Mouse (Mus musculus): ENCODE measurements around the gene Nuak2. TPM values are rescaled to one million over a fixed set of nuclear protein-coding genes. Genes with fewer than 3 reads are reported as not detected.
"Not testable (repeated sequence)": the region's sequence is repeated elsewhere in the genome, so short reads cannot be mapped to it uniquely, and the experiment has no call there.

Nuak2 gene
- 1 to 10 TPM; 1.2 to 2.0 (median 1.9) TPM for total RNA-seq (2022)

GRCm38 (mm10) chr1:132315889-132316624 lies at the start of gene Nuak2:
Nuak2 (plus strand) TSS chr1:132316126.
- DNase-seq (ENCODE audit: low spot score in 2 of 2) = peak; percentile 58 to 65

DNA sequence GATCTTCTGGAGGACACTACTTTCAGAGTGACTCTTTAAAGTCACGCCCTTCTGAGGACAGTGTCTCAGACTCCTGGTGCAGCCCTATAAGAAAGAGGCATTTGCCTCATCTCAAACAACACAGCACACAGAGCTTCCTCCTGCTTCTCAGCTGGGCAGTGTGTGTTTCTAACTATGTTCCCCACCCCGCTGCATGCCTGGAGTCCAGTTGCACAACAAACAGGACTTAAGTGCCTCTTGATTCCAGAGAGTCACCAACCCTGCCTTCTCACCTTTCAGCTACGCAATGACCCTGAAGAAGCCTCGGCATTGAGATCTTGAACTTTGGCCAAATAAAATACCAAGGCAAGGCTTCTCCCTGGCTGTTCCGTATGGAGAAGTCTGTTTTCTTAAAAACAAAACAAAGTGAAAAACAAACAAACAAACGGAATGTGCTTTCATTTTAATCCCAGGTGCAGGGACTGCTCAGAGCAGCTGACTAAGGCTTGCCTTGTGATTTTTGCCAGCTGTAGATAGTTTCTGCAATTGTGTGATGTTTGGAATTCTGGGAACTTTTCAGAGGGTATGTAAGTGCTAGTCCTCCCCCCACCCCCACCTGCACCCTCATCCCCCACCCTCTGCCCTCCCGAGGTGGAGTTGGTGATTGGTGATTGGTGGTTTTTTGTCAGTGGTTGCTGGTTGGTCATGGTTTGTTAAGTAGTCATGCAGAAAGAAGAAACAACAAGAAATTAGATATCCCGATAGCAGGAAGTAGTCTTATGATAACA lies 49.0 kb upstream of the Nuak2 start:
- no peak for DNase-seq (ENCODE audit: low spot score in 2 of 2)

DNA sequence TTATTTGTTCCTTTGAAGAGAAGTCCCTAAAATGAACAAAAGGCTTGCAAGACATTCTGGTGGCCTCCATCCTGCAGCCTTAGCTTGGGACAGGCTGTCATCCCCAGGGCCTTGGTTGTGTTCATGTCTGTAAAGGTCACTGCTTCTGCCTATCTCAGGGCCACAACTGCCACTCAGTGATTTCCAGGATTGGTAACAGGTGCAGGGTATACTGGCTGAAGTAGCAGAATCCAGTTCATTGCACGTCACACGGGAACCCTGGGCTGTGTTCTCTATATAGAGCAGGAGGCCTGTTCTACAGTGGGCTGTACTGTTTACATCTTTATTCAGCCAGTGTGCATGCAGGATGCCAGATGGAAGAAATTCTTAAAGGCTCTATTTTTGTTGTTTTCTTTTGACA lies 48.0 kb upstream of the Nuak2 start:
- DNase-seq (ENCODE audit: low spot score in 2 of 2) = no peak

- no peak for DNase-seq (ENCODE audit: low spot score in 2 of 2)
Measured at GRCm38 (mm10) chr1:132268418-132269060, 47.4 kb upstream of the Nuak2 start.

- DNase-seq (ENCODE audit: low spot score in 2 of 2) = no peak
Measured at GRCm38 (mm10) chr1:132271237-132271636, 44.7 kb upstream of the Nuak2 start.

GRCm38 (mm10) chr1:132276694-132277093 lies 39.2 kb upstream of the Nuak2 start:
- no peak for DNase-seq (ENCODE audit: low spot score in 2 of 2)

- no peak for DNase-seq (ENCODE audit: low spot score in 2 of 2)
Measured at GRCm38 (mm10) chr1:132277124-132277523, 38.8 kb upstream of the Nuak2 start.

DNA sequence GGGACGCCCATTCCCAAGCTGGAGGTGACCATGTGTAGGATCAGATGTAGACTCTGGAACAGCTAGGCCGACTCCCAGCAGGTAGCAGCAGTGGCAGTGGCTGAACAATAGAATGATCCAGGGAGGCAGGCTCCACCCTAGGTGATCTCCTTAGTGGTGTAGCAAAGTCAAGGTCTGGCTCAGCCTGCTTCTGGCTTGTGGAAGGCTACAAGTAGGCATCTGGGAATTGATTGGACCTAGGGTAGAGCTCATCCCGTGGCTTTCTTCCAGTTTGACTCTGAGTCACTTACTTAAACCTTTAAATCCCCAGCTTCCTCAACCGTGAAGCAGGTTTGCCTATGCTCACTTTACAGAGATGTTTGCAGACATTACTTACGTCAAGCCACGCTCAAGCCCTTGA lies 35.3 kb upstream of the Nuak2 start:
- DNase-seq (ENCODE audit: low spot score in 2 of 2) = not testable (repeated sequence)

DNA sequence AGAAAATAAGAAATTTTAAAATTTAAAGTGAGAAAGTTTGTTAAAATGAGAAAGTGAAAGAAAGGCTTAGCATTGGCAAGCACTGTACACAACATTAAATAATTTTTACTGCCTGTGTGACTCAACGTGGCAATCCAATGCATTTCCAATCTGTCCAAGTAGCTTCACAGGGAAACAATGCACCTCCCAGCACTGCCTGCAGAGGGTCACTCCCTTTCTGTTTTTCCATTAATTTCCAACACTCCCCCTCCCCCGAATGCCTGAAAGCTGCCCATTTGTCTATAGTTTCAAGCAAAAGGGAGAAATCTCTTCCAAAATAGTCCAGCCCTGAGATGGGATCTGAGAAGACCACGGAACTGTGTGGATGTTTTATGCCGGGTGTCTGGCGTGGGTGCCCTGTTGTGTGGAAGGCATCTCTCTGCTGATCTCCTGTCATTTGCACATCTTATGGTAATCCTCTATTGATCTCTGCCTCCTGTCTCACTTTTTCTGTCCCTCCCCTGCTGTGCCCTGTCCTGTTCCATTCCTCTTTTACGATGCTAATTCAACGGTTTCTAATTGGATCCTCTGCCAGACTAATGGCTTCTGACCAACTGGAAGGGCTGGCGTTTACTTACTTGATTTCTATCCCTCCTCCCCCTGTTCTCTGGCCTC lies 34.3 kb upstream of the Nuak2 start:
- no peak for DNase-seq (ENCODE audit: low spot score in 2 of 2)

- no peak for DNase-seq (ENCODE audit: low spot score in 2 of 2)
Measured at GRCm38 (mm10) chr1:132282177-132282536, 33.8 kb upstream of the Nuak2 start.

GRCm38 (mm10) chr1:132283018-132283417 lies 32.9 kb upstream of the Nuak2 start:
- no peak for DNase-seq (ENCODE audit: low spot score in 2 of 2)

- no peak for DNase-seq (ENCODE audit: low spot score in 2 of 2)
Measured at GRCm38 (mm10) chr1:132286735-132287134, 29.2 kb upstream of the Nuak2 start.

DNA sequence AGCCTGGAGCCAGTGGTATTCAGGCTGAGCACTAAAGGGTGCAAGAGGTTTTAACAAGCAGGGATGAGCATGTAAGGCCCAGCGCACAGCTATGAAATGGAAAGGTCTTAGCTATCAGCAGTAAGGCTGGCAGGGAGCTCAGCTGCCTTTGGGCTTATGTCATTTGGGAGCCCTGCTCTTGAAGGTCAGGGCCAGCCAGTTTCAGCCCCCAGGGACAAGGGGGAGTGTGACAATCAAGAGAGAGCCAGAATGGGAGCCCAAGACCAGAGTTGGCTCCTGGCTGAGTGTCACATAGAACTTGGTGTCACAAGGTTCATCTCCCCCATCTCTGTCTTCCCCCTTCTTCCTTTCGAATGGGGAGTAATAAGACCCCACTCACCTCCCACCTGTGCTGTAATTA lies 28.5 kb upstream of the Nuak2 start:
- DNase-seq (ENCODE audit: low spot score in 2 of 2) = no peak

DNA sequence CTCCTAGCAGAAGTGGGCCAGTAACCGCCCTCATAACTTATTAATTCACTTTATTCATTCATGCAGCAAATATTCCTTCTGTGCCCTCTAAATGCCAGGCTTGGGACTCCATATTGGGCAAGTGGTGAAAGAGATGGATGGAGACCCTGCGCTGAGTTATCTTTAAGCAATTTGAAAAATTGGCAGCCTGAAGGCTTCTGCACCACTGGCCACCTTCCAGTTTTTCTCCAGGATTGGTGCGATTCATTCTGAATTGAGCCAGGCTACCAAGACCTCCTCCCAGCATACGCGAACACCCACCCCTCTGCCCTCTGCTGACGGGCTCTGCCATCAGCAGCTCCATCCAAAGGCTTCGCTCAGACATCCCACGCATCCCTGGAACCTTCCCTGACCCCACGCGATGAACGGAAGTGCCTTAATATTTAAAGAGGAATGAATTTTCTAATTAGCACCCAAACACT lies 27.9 kb upstream of the Nuak2 start:
- DNase-seq (ENCODE audit: low spot score in 2 of 2) = no peak

DNA sequence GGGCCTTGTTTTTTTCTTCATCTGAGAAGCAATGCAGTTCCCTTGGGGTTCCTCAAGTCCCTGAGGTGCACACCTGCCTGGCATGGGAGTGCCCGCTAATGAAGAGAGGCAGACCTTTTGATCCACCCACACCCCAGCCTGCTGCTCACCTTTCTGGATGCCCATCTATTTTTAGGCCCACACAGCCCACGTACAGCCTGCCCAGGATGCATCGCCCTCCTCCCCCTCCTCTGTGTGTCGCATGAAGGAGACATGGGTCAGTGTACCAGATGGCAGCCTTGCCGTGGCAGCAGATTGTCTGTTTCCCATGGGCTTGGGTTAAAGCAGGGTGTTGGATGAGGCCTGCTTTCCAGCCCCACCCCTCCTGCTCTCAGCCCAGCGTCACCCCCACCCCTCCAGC lies 26.0 kb upstream of the Nuak2 start:
- DNase-seq (ENCODE audit: low spot score in 2 of 2) = no peak

DNA sequence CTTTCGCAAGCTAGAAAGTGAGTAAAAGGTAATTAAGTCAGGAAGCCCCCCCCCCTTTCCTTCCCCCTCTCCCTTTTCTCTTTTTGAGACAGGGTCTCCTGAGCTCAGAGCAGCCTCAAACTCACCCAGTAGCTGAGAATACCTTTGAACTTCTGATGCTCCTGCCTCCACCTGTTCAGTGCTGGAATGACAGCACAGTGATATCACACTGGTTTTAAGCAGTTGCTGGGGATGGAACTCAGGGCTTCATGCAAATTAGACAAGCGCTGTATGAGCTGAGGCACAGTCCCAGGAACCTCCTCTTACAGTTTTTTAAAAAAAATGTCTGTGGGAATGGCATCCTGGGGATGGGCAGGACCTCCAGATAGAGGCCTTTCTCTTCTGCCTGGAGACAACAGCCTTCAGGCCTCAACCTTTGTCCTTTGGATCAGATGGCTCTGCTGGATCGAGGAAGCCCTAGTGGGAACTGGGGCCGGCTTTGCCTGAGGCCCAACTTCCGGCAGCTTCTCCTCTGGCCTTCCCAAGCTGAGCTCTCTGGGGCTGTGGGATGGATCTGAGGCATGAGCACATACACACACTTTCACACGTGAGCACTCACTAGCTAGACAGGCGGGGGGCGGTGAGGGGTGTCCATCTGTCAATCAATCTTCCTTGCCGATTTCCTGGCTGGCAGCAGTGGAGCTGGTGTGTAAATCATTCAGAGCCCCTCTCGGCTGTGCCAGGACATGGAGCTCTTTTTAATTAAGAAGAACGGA lies 24.8 kb upstream of the Nuak2 start:
- DNase-seq (ENCODE audit: low spot score in 2 of 2) = no peak

DNA sequence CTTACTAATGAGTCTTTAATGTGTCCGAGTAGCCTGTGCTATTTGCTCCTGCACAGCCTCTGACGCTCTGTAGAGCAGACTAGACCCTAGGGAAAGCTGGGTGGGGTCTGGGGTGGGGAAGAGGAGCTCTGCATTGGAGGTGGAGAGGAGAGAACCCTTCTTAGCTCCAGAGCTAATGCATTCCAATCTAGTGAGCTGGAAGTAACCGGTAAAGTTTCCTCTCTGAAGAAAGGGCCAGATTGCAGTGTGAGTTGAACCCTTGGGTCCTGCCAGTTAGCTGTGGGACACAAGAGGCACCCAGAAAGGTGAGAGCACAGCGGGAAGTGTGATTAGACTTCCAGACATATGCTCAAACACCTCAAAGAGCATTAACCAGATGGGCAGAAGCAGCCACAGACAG lies 24.2 kb upstream of the Nuak2 start:
- no peak for DNase-seq (ENCODE audit: low spot score in 2 of 2)

GRCm38 (mm10) chr1:132292318-132293129 lies 23.4 kb upstream of the Nuak2 start:
- no peak for DNase-seq (ENCODE audit: low spot score in 2 of 2)

DNA sequence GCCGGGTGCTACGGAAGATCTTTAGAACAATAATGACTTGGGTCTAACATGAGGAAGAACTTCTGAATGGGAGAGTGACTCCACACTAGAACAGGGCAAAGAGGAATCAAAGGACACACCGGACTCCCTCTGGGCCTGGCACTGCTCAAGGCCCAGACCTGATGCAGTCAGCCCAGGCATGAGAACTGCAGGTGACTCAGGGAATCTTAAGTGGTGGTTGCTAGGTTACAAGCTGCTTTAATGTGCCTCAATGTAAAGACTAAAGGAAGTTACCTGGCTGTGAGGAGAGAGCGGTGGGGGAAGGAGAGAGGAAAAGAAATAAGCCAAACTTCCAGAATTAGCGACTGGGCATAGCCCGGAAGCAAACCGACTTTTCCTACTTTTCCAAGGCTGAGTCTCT lies 20.4 kb upstream of the Nuak2 start:
- no peak for DNase-seq (ENCODE audit: low spot score in 2 of 2)

DNA sequence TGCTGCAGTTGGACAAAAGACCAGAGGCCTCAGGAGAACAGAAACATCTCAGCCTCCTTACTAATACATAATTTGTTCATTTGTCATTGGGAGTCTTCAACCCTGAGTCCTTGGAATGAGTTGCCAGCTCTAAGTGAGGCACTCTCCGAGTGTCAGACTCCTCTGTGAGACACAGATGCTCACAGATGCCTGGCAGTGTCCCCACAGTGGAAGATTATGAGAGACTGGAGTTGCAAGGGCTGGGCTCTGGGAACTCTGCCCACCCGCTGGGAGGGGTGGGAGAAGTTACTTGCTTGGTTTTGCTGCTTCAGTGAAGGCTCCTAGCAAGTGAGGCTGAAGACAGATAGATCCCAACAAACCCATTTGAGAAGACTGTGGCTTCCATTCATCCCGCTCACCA lies 19.9 kb upstream of the Nuak2 start:
- no peak for DNase-seq (ENCODE audit: low spot score in 2 of 2)
